Mouse (Mus musculus) stomach, embryonic 14.5 days (tissue): ENCODE data around the gene Ntng1. TPM values are rescaled to one million over a fixed set of nuclear protein-coding genes. Genes with fewer than 3 reads are reported as not detected.
A peak's percentile ranks its signal among the peaks of the same experiment; 100 is the strongest.

Source experiments
- ATAC-seq: fragments of 200-750 bp; cut with Nextera tagmentation; 2 replicates; pipeline ENCODE4 v1.8.0; 2017; ENCODE audit warnings: low read depth, moderate TSS enrichment; ENCODE audit not compliant: insufficient number of reproducible peaks, insufficient read depth, low FRiP score
- H3K27ac ChIP-seq: fragments of 300-500 bp; sonication (generic); 2 replicates; pipeline ENCODE4 v1.5.1; 2014; ENCODE audit warnings: mild to moderate bottlenecking, low read length, moderate library complexity, mixed read lengths
- H3K27me3 ChIP-seq: fragments of 300-500 bp; sonication (generic); 2 replicates; pipeline ENCODE4 v1.6.1; 2014; ENCODE audit warnings: low read length, control low read depth, mixed read lengths; ENCODE audit not compliant: control insufficient read depth, insufficient read depth
- H3K36me3 ChIP-seq: fragments of 300-500 bp; sonication (generic); 2 replicates; pipeline ENCODE4 v1.6.1; 2014; ENCODE audit warnings: mild to moderate bottlenecking, control low read depth, low read length, moderate library complexity, mixed read lengths; ENCODE audit not compliant: control insufficient read depth, insufficient read depth
- H3K4me1 ChIP-seq: fragments of 300-500 bp; sonication (generic); 2 replicates; pipeline ENCODE4 v1.6.1; 2014; ENCODE audit warnings: low read length, control low read depth, mixed read lengths; ENCODE audit not compliant: control insufficient read depth, insufficient read depth
- H3K4me2 ChIP-seq: fragments of 300-500 bp; sonication (generic); replicated peaks from 2 replicates; pipeline ENCODE4 v1.6.1; 2014; ENCODE audit warnings: low read depth, low read length, control low read depth
- H3K4me3 ChIP-seq: fragments of 300-500 bp; sonication (generic); 2 replicates; pipeline ENCODE4 v1.5.1; 2014; ENCODE audit warnings: low read depth, low read length, control low read depth
- H3K9ac ChIP-seq: fragments of 300-500 bp; sonication (generic); replicated peaks from 2 replicates; pipeline ENCODE4 v1.6.1; 2014; ENCODE audit warnings: low read depth, mild to moderate bottlenecking, control low read depth, low read length, moderate library complexity, mixed read lengths
- H3K9me3 ChIP-seq: fragments of 300-500 bp; sonication (generic); 2 replicates; pipeline ENCODE4 v1.6.1; 2016; ENCODE audit warnings: low read depth, low read length, control low read depth; ENCODE audit not compliant: control insufficient read depth
- WGBS: fragments of 180-500 bp; shearing (Covaris S2); extraction: QIAGEN DNeasy Blood & Tissue Kit; methylation state at CpG from one replicate; pipeline ENCODE4 v1.1.7; 2014; 5-methylcytosine and 5-hydroxymethylcytosine counted together
- polyA plus RNA-seq: library from polyadenylated mRNA; unstranded; fragments of >200 nt; fragmentation: Nextera tagmentation; extraction: Ambion mirVana; gene quantifications from 2 replicates; pipeline ENCODE4 v1.2.1, GENCODE M21; 2014

Gene Ntng1
- polyA plus RNA-seq, result 8.5 and 9.6 TPM in 2 replicates

DNA sequence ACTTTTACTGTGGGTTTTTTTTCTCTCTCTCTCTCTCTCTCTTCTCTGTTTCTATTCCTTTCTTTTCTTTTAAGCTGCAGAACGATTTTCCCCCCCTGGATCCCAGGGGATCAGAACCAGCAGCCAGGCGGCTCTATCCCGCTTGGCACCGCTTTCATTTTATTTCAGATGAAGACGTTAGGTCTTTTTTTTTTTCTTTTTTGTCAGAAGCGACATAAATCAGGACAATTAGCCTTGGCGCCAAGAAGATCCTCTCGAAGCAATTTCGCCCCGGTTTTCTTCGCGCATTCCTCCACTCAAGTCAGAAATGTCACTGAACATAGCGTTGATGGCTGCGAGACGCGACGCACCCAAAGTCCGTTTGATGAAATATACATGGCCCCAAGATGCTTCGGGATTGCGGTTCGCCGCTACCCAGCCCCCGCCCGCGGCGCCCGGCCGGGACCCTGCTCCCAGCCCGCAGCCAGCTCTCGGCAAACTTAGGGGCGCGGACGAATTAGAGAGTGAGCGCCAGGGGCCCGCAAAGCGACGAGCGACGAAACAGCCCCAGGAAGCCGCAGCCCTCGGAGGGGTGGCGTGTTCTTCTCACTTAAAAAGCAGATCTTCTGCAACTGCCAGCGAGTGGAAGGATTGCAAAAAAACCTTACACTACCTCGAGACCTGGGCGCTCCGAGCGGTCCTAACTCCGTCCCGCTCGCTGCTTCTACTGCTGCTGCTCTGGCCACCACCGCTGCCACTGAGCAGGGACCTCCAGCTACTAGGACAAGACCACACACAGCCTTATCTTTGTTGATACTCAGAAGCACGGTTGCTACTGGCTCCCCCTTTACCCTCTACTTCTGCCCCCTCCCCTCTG is at the start of gene Ntng1:
Gene Ntng1 (minus strand): TSS at position 806 of the 856 bp plus-strand sequence.
- no peaks in the 10 kb centered on the region for H3K27me3 ChIP-seq
- H3K36me3 ChIP-seq, result no peaks in the 10 kb centered on the region
- peak within 1 kb of the TSS; percentile 40 for H3K9ac ChIP-seq
- H3K4me2 ChIP-seq, result peak within 1 kb of the TSS; percentile 97
- ATAC-seq, result peak; percentile 68; the same call in 1 of the 2 replicates
- WGBS, result under 1% methylated on average over 52 of the region's 52 CpGs
- no peaks in the 10 kb centered on the region for H3K4me1 ChIP-seq
- no peak within 1 kb of the TSS for H3K27ac ChIP-seq
- no peaks in the 10 kb centered on the region for H3K9me3 ChIP-seq
- peak within 1 kb of the TSS; percentile 55 for H3K4me3 ChIP-seq

DNA sequence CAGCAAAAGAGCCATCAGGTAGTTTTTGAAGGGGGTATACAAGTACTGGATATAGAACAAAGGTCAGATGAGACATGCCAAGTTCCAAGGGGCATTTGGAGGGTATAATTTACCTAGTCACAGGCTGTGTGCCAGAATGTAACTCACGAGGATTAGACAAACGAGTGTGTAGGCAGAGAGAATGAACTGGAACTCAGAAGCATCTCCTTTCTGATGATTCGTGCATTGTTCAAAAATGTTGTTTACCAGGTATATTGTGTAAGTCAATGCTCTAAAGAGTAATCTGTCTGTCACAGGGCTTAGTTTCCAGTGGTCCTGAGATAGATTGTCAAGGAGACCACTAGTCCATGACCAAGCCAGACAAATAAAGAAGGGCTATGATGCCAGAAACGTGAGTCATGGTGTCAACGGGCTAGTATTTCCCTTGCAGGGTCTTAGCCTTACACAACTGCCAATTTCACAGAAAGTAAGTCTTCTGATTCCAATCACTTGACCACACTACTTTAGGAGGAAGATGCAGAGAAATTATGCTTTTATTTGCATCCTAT is 43.7 kb upstream of the Ntng1 start:
- Histone ChIP-seq H3K4me3 (no peak overlapping the region), H3K9me3 (no peaks in the 10 kb centered on the region), H3K4me2 (no peak overlapping the region), H3K36me3 (no peaks in the 10 kb centered on the region), H3K27ac (no peak overlapping the region), H3K4me1 (no peaks in the 10 kb centered on the region), H3K27me3 (no peaks in the 10 kb centered on the region), H3K9ac (no peak overlapping the region)
- 82% methylated on average over 5 of the region's 5 CpGs for WGBS
- ATAC-seq, result no peak

DNA sequence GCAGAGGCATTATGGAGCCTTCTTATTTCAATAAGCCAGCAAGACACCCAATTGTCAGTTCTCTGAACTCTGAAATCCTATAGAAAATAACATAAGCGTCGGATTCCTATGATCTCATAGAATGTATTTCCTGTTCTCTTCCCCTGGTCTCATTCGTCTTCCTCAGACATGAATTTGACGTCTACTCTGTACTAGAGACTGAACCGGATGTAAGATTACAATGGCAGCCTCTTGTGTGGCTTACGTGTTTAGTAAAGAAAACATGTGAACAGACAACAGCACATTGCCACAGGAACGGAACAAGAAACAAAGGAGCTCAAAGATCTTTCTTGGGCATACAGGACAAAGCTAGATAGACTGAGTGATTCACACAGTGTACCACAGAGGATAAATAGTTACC is 5.3 kb upstream of the Ntng1 start:
- WGBS, result 63% methylated on average over 7 of the region's 7 CpGs
- no peaks in the 10 kb centered on the region for H3K9me3 ChIP-seq
- no peaks in the 10 kb centered on the region for H3K4me1 ChIP-seq
- H3K27ac ChIP-seq, result no peak overlapping the region
- no peak for ATAC-seq
- no peaks in the 10 kb centered on the region for H3K36me3 ChIP-seq
- H3K4me3 ChIP-seq, result no peak overlapping the region
- H3K4me2 ChIP-seq, result no peak overlapping the region
- no peak overlapping the region for H3K9ac ChIP-seq
- H3K27me3 ChIP-seq, result no peaks in the 10 kb centered on the region

DNA sequence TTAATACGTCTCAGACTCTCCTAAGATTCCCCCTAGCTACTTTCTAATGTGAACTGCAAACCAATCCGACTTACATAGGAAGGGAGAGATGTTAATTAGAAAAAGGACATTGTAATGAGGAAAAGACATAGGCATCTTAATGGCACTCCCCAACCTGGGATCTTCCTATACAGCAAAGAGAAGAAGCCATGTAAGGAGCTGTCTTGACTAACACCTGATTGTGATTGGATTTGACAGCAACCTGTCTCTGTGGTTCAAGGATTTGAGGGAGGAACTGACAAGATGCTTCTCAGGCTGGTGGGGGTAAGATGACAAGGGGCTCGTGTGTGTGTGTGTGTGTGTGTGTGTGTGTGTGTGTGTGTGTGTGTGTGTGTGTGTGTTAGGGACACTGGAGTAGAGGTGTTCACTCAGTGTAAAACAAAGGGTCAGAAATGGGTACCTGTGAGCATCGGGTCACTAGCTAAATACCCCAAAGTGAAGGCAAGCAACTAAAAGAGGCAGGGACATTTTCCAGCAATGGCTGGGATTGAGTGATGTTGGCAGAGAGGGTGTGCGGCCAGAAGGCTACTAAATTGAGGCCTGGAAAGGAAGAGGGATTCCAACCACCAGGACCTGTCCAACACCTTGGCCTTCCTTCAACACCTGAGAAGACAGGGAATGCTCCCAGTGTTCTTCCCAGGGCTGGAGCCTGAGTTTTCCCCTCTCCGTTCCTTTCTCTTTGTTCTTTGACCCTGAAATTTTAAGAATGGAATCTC is 667 bp upstream of the Ntng1 start:
- no peak for ATAC-seq
- Histone ChIP-seq H3K36me3 (no peaks in the 10 kb centered on the region), H3K9me3 (no peaks in the 10 kb centered on the region), H3K4me1 (no peaks in the 10 kb centered on the region), H3K4me3 (no peak overlapping the region; the same call in 1 of the 2 replicates), H3K27me3 (no peaks in the 10 kb centered on the region), H3K27ac (no peak overlapping the region), H3K4me2 (peak overlapping the region; percentile 97), H3K9ac (no peak overlapping the region)
- WGBS, result 50% methylated on average over 6 of the region's 6 CpGs

DNA sequence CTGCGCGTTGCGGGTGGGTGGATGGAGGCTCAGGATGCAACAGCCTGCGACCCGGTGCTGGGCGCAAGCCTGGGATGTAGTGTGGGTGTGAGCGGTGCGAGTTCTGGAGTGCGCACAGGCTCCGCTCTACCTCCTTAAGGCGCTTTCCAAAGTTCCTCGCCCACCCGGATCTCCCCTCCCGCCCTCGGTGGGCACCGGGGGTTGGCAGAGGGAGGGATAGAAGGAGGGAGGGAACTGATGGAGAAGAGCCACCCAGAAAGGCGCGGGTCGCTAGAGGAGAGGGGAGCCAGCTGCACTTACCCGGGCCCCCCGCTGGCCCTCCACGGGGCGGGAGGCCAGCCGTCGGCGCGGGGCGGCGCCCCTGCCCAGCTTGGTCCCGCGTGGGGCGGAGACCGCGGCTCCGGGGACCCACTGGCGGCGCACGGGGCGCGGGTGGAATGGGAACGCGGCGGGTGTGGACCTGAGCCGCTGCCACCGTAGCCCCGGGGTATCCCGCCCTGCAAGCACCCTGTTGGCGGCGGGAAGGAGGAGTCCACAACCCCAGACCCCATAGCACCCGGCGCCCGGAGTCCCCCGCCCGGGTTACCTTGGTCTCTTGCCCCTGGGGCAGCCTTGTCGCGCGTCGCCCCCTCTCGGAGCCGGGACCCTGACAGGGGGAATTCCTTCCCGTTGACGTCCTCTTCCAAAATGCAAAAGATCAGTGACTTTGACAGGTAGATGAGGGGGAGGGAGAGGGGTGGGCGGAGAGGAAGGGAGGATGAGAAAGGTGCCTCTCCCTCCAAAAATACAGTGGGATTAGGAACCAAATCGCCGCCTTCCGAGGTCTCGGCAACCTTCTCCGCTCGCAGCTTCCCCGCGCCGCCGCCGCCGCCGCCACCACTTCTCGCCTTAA is 1.3 kb downstream of the Ntng1 start:
- H3K9ac ChIP-seq, result peak overlapping the region; percentile 40
- under 1% methylated on average over 67 of the region's 77 CpGs for WGBS
- no peaks in the 10 kb centered on the region for H3K9me3 ChIP-seq
- no peaks in the 10 kb centered on the region for H3K27me3 ChIP-seq
- H3K4me1 ChIP-seq, result no peaks in the 10 kb centered on the region
- H3K36me3 ChIP-seq, result no peaks in the 10 kb centered on the region
- peak overlapping the region; percentile 97 for H3K4me2 ChIP-seq
- ATAC-seq, result peak; percentile 47
- H3K4me3 ChIP-seq, result peak overlapping the region; percentile 55
- H3K27ac ChIP-seq, result no peak overlapping the region

DNA sequence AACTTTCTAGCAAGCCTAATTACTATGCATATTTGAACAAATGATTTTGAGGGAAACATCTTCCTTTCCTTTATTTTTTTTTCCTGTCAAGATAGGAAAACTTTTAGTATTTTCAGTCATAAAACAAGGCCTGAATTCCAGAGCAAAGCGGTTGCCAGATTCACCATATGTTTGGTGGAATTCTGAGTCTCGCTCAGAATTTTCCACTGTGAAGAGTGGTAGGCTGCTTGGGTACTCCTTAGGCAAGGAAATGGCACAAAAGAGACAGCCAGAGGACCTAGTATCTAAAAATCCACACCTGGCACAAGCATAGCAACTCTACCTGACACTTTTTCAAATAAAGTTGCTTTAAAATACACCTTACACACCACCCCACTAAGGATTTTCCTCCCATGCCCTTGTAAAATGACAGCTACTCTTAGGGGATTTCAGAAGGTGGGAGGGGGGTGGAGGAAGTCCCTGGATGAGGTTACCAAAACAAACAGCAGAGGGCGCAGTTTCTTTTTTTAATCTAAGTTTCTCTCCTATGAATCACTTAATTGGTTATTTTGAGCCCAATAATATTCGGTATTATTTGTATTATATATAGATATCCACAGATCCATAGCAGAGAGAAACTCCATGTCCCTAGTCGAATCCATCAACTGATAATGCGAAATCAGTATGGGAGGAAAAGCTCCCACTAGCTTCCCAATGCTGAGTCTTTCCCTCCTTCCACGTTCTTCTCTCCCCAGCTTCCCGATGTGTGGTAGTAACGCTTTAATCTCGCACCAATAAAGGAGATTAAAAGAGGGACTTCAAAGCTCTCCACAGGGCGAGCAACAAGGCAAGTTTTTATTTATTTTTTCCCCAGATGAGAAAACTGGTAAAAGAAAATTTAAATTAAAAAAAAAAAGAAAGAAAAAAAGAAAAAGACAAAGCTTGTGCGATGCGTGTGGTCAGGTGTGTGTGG is 2.2 kb downstream of the Ntng1 start:
- Histone ChIP-seq H3K4me1 (no peaks in the 10 kb centered on the region), H3K4me3 (peak overlapping the region; percentile 55), H3K36me3 (no peaks in the 10 kb centered on the region), H3K27me3 (no peaks in the 10 kb centered on the region), H3K9me3 (no peaks in the 10 kb centered on the region), H3K4me2 (peak overlapping the region; percentile 97), H3K27ac (no peak overlapping the region), H3K9ac (0 out of 2 replicates have a peak overlapping the region, but pooled peaks have one; percentile 40)
- WGBS, result 2% methylated on average over 13 of the region's 13 CpGs
- no peak for ATAC-seq

DNA sequence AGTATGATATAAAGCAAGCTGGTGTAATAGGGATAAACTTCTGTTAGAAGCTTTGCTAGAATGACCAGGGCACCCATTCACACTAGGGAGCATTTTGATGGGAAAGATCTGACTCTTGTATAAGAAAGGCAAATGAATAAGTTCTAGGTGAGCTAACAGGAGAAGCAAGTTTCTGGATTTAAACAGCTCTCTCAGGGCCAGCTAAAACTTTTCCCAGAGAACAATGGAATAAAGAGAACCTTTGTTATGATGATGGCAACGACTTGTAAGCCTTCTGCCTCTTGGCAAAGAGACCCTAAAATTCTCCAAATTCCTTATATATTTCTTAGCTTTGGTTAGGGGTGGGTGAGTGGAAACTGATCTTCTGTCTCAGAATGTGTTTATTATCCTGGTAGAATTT is 7.7 kb downstream of the Ntng1 start:
- no peak overlapping the region for H3K4me3 ChIP-seq
- no peaks in the 10 kb centered on the region for H3K4me1 ChIP-seq
- H3K9me3 ChIP-seq, result no peaks in the 10 kb centered on the region
- H3K27ac ChIP-seq, result no peak overlapping the region
- no peaks in the 10 kb centered on the region for H3K36me3 ChIP-seq
- 16% methylated on average over 1 of the region's 1 CpGs for WGBS
- no peak overlapping the region for H3K4me2 ChIP-seq
- H3K9ac ChIP-seq, result no peak overlapping the region
- H3K27me3 ChIP-seq, result no peaks in the 10 kb centered on the region
- no peak for ATAC-seq
